Mouse (Mus musculus): ENCODE measurements at regions not wholly inside any gene's neighbourhood (a gene's known extent, or its start where the extent isn't known, plus 50 kb on each side); places are given as distances from the start of the nearest gene placed in this dataset.

DNA sequence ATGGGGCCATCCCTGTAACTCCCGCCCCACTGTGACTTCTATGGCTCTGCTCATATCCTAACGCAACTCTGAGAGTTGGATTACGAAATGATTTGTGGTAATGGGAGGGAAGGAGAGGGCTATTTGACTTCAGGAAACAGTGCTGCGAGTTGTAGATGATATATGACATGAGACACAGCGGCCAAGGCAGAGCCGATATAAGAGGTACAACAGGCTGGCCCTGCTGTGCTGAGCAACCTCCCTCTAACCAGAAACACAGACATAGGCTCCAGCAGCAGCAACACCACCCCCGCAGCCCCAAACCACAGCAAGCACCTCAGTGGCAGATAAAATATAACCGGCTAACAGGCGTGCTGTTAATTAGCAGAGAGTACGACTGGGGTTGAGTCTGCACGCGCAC, 312.5 kb upstream of the Mgmt start:
- no peak for DNase-seq

DNA sequence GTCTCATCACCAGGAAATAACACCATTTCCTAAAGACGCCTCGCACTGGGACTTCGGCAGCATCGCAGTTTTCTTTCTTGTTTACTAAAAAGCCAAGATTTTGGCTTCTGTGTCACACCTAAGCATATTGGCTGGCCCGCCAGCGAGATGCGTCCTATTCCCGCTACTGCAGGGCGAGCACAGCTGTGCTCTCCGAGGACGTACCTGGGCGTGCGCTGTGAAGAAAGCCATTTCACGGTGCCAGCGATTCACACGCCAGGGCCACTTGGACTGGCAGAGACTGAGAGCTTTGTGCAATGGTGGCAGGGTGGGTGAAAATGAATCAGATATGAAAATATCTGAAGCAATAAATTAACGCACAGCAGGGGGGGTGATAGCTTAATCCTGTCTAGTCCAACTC, 310.1 kb upstream of the Mgmt start:
- no peak for DNase-seq

DNA sequence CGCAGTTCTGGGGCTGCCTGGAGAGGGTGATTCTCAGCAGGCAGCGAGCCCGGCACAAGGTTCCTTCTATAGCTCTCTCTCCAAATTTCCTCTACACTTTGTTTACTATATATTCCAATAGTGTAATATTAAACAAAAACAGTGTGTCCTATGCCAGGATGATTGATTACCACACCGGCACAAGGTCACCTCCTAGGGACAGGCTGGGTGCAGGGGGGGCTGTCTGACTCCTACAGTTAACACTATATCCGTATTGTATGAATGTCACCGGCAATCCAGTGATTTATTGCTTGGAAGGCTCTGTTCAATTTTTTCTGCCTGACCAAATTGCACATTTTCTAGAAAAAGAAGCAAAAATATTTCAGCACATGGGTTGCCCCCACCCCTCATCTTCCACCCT, 305.9 kb upstream of the Mgmt start:
- no peak for DNase-seq

DNA sequence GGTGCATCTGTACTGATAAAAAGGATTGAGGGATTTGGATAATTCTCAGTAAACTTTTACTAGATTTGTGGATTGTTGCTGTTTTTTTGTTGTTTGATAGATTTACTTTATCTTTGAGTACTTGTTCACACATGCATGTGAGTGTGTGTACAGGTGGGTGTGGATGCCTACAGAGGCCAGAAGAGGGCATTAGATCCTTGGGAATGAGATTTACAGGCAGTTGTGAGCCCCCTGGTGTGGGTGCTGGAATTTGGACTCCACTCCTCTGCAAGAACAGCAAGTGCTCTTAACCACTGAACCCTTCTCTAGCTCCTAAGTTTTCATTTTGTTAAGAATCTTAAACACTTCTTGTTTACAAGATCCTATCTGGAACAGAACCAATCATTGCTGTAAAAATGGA, 303.5 kb upstream of the Mgmt start:
- no peak for DNase-seq

DNA sequence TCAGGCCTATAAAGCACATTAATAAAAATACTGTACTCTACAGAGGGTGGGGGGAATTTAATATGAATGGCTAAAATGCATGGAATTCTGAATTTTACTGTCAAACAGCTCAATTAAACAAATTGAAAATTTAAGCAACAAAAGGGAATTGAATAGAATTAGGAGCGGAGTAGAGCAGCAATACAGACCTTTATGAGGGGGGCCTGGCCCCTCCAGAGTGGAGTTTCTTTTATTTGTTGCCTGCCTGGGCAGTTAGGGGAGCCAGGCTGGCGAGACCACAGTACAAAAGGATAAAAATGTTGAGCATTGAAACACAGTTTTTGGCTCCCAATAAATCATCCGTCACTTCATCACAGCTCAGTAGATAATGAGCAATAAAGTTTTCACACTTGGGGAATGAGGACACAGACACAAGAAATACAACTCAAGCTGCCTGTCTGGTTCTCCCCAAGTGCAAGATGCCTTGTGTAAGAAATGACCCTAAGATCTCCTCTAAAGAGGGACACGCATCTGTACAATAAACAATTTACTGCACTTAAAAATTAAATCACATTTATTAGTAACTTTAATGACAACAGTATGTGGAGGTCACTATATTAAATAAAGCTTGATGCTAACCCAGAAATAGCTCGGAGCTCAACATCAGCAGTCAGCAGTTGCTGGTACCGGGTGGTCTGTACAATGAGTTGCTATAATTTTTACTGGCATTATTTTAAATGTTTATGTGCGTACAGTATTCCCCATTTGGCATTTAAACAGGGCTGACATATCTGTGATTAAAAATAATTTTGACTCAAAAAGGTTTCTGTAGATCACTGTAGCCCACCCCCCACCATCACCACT, 286.9 kb upstream of the Mgmt start:
- DNase-seq: no peak

DNA sequence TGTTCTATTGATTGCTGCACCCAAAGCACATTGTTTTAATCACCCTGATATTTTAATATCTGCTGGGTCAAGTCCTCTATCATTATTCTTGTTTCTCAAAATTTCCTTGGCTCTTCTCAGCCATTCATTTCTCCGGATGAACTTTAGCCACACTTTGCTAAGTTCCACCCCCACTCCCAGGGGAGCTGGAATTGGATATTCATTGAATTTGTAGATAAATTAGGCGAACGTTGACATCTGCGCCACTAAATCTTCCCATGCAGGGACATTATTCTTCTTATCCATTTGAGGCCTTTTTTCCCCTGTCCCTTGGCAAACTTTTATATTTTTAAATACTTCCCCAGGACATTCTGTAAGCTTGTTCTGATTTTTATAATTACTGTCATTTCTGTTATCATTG, 280.9 kb upstream of the Mgmt start:
- no peak for DNase-seq

DNA sequence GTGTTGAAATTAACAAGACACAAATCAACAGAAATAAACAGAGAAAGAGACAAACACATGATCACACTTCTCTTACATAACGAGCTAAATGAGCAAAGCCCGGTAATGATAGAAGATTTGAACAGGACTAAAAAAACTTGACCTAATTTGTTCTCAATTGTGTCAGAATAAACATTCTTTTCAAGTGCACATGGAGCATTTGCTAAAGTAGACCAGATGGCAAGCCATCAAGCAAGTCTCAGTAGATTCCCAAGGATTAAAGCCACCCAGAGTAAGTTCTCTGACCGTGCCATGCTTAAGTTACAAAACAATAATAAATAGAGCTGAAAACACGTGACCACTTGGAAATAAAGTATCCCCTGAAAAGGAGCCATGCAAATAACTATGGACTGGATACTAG, 269.9 kb upstream of the Mgmt start:
- no peak for DNase-seq

DNA sequence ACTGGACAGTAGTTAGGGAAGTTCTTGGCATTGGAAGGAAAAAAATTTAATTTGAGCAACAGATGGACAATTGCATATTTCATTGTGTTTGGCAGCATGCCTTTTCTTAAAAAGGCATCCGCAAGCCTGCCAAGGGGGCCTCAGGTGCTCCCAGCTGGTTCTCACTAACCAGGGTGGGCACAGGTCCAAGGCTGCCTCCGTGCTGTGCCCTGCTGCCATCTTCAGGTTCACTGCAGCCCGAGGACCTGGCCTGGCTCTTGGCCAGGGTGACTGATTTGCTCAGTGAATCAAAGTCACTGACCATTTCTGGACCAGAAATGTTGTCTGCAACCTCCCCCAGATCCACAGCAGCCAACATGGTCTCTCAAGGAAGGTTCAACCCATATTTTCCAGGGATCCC, 263.3 kb upstream of the Mgmt start:
- no peak for DNase-seq

DNA sequence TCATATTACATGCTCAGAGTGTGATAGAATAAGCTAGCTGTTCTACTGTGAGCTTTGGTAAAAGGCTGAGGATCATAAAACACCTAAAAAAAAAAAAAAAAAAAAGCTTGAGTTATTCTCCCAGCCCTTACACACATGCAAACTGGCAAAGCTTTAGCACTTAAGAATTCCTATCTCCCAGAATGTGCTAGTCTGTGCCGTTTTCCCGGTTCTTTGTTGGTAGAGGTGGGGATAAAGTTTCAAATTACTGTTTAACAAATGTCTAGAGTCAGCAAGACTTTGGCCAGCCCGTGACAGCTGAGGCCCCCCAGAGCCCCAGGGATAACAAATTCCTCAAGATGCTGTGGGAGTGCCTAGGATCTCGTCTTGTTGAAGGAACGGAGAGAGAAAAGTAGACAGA, 254.3 kb upstream of the Mgmt start:
- DNase-seq: no peak

DNA sequence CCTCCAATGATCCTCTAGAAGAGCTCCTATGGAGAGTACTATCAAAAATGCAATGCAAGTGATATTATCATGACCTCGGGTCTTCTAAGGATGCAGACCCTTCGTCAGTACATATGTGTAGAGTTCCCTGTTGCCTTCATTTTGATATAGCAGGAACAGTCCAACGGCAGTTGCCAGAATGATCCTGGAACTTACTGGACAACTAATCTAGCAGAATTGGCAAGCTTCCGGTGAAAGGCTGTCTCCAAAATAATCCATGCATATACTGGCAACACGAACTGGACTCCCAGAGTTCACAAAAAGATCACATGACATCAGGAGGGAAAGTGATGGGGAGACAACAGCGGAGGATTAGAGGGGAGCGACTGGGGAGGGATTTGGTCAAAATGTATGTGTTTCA, 253.6 kb upstream of the Mgmt start:
- no peak for DNase-seq

DNA sequence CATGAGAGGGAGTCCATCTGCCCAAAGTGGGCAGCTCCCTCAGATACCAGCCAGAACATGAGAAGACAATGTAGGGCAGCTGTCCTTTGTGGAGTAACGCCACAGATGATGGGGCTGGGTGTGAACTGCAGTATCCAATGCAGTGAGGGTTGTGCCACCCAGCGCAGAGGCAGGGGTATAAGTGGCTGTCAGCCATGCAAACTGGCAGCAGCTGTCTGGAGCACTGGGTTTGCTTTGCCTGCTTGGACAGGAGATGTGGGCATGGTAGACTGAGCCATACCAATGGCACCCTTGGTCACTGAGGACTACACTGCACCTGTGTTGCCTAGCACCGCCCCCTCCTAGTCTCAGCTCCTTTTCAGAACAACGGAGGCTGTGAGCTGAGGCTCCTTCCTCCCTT, 244.6 kb upstream of the Mgmt start:
- DNase-seq: no peak

DNA sequence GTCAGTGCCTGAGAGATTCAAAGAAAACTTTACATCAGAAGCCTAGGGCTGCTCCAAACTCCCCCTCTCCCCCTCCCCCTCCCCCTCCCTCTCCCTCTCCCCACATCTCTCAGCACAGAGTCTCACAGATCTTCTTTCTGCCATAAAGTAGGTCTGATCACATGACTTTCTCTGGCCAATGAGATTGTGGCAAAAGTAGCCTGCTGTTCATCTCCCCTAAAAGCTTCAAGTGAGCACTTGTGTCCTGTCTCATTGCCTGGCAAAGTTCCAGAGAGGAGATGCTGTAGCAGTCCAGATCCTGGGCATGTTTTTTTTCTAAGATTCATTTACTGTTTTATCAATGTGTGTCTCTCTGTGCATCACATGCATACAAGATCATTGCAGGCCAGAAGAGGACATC, 234.5 kb upstream of the Mgmt start:
- no peak for DNase-seq

DNA sequence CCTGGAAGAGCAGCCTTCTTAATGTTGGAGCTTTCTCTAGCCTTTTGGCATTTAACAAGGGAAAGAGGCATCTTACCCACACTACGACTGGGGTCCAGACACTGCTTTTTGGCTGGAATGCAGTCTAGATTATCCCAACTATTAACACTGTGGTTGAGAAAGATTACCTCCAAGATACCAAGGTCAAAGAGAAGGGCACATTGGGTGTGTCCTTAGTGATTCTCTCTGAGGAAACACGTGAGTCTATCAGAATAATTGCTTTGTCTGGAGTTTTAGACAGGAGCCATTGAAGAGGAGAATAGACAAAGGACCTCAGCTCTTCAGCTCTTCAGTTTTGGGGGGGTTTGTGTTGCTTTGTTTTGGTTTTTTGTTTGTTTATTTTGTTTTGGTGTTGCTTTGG, 234.0 kb upstream of the Mgmt start:
- no peak for DNase-seq

DNA sequence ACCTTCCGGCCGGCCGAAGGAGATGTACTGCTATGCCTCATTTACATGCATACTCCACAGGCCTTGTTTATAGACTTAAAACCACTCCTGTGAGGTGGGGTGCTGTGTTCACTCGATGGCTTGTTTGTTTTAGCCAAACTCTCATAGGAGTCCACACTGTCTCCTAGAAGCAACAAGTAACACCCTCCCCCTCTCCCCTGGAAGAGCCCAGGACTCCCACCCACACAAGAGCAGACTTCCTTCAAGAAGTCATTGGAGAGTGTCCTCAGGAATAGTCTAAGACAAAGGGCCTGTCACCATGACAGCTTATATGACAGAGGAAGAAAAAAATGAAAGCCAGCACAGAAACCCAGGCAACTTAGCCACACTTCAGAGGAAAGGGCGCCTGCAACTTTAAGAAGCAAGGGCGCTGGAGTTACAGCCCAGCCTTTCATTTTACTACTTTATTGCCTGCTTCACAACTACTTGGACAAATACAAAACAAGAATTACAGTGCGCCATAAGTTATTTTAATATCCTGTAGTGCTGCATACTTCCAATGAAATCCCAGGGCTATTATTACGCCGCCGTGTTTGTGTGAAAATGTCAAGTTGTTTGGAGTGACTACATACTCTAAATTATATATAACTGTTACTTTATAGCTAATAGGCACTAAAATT, 229.9 kb upstream of the Mgmt start:
- DNase-seq: no peak

DNA sequence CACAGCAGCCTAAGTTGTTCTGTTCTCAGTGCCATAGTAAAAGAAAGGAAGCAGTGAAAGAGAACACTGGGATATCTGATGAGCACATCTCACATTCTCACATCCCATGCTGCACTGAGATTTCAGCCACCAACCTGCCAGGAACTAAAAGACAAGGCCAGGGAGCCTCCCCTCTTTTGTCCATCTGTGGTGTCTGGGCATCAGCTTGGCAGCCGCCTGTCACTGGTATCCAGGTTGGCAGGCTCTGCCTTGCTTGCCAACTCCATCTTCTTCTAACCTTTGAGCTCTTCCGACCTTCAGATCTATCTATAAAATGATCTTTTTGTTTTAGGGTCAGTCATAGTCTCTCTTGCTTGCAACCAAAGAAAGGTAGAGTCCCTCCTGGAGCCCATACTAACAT, 228.5 kb upstream of the Mgmt start:
- no peak for DNase-seq

DNA sequence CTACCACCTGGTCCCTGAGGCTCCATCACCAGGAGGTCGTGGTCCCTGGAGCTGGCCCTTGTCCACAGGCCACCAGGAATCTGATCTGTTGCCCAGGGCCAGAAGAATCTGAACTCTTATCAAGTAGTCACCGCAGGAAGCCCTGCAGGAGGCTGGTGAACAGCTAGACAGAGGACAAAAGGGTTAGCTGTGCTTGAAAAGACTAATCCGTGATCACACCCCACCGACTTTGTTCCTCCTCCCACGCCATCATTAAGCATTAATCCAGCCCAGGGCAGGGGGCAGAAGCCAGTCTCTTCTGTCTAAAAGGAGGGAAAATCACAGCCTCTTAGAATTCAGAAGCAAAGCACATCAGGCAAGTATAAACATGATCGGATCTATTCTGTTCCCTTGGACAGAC, 227.7 kb upstream of the Mgmt start:
- no peak for DNase-seq

DNA sequence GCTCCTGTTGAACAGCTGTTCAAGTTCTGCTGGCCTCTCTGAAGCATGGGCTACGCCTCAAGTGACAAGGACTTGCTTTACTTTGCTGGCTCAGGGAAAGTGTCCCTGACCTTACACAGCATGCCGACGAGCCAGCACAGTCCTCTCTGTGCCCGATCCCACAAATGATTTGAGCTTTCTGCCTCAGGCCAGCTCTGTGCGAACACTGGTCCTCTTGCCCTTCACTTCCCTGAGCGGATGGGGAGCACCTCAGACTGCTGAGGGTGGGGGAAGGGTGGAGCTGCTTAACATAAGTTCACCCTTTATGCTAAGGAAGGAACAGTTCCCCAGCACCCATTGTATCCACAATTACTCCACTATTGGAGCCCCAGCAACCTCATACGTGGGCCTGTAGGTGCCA, 223.7 kb upstream of the Mgmt start:
- no peak for DNase-seq

DNA sequence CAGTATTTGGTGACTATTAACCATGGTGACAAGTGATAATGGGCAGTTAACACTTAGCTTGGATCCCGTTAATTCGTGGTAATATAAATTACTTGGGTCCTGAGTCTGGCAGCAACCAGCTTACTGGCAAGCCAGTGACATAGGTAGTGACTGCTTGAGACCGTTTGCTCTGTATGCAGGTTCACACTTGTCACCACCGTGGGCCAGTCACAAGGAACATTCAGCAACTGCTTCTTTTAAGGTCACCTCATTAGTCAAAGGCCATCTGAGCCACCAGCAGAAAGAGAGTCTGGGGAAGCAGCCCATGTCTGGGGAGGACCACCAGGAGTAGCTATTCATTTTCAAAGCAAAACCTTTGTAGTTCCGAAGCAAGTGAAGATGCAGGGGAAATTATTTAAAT, 220.3 kb upstream of the Mgmt start:
- no peak for DNase-seq

DNA sequence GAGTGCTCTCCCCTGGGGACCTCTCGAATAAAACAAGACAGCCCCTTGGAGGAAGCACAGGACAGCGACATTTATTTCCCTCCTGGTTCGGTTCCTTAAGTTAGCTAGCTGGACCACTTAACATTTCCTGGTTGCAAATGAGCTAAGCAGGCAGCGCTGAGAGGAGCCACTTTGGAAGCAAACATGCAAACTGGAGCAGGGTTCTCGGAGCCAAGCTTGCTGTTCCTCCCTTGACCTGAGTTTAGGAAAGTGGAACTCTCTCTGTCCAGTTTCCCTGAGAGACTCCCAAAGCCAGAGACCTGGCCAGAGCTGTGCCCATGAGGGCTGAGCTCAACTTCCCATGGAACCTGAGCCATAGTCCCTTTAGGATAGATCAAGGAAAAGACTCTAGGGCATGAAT, 219.4 kb upstream of the Mgmt start:
- no peak for DNase-seq

DNA sequence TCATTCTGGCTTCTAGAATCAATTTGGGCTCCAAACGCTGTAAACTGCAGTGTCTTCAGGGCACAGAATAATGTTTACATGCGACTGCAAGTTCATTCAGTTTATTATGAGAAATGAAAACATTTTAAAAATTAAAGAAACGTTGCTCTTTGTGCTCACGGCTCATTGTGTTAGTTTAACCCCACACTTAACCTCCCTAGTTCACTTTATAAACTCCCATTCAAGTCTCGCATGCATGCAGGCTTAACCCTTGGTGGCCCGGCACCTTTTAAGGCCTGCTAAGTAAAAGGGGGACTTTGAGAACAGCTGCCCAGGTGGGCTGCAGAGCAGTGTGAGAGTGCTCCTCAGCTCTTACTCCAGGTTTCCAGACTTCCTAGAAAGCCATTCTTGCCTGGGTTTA, 218.3 kb upstream of the Mgmt start:
- no peak for DNase-seq

DNA sequence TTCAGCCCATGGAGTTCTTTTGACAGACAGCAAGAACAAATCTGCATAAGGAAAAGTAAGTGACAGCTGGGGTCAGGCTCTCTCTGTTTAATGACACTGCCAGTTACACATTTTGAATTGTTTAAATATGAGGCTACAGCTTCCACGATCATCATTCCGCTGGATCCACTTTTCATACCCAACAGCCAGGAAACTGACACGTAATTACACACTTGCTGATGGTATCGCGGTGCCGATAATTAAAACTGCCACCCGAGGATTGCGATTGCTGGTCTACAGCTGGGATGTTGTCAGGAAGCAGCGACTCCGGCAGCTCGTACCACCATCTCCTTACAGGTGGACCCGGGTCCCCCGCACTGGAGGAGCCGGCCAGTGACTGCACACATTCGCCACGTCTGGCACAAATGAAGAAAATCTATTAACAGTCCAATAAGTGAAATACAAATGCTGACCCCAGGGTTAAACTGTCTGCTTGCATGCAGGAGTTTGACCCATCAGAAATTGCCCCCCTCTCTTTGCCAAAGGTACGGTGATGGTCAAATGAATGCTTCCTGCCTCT, 217.3 kb upstream of the Mgmt start:
- no peak for DNase-seq

DNA sequence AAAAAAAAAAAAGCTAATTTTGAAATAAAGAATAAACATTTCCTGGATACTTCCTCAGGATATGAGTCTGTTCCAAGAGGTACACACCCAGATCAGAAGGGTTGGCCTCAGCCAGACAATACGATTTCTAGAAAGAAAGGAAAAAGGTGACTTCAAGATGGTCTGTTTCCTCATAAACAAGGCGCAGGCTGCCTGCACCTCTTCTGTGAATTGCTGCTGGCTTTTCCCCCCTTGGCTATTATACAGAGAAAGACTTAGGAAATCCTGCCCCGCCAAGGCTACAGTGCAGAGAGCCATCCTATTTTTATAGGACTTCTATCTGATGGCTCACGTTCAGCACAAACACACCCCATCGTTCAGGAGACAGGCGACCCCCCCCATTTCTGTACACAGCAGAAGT, 204.8 kb upstream of the Mgmt start:
- no peak for DNase-seq

DNA sequence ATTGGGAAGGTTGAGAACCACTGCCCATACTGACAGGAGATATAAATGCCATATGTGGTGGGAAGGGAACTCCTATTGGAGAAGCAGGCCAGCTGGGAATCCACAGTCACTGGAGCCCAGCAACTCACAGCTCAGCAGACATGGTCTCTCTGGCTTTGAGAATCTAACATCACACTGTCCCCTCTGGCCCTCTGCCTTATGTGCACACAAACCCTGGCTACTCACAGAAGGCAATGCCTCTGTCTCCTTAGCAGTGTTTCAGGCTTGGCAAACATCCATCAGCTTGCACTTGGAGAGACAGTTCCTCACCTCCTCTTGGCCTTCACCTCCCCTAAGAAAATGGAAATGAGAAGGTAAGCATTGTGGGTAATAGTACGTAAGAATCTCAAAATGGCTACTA, 188.2 kb upstream of the Mgmt start:
- no peak for DNase-seq

DNA sequence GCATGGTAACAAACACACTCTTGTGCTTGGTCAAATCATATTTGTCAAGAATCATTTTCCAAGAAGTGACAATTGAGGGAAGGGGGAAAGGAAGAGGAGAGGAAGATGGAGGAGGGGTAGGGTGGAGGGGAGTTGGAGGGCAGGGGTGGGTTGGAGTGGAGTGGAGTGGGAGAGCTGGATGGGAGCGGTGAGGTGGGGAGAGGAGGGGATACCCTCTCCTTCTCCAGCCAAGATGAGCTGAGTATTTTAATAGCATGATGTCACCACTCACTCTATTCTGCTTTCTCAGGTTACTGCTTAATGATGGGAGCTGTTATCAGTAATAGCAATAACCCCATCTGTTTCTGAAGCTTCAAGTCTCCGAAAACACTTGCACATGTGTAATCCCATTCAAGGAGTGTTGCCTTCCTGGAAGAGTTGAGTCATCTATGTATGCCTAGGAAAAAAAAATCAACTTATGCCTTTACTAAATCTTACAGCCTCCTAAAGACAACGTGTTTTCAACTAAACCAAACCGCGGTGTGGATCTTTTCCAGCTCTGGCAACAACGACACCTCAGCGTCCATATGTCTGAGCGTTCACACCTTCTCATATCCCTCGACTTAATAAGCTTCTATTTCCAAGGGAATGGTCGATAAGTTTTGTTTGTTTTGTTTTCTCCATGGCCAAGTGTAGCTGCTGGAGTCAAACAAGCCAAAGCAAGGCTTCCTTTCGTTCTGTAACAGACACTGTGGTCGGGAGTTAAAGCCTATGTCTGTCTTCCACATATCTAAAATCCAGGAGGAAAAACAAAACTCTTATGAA, 187.0 kb upstream of the Mgmt start:
- no peak for DNase-seq

Data from layer of hippocampus, adult 9-11 months (tissue).